Mouse (Mus musculus) mesoderm, embryonic 11.5 days (tissue): ENCODE data around the gene Lrrc40.

Source experiments
- DNase-seq: peaks from one replicate; pipeline ENCODE4 v3.0.0-alpha.2; 2012; ENCODE audit warnings: low read depth, low spot score

Lrrc40 gene

GRCm38 (mm10) chr3:158036329-158036988, at the start of gene Lrrc40, which contains the start of gene Srsf11:
TSS of gene Lrrc40 (plus strand) at chr3:158036662.
TSS of gene Srsf11 (minus strand) at chr3:158036639.
- peak; percentile 96 for DNase-seq

GRCm38 (mm10) chr3:157993322-157993721, 43.1 kb upstream of the Lrrc40 start:
- no peak for DNase-seq

- no peak for DNase-seq
These were observed 40.7 kb upstream of the Lrrc40 start for GRCm38 (mm10) chr3:157995726-157996125.

- DNase-seq = no peak
These were observed 37.6 kb upstream of the Lrrc40 start for GRCm38 (mm10) chr3:157998742-157999369.

GRCm38 (mm10) chr3:158008647-158009046, 27.8 kb upstream of the Lrrc40 start:
- DNase-seq = no peak

GRCm38 (mm10) chr3:158009762-158010320, 26.6 kb upstream of the Lrrc40 start:
- no peak for DNase-seq

GRCm38 (mm10) chr3:158031371-158031925, 5.0 kb upstream of the Lrrc40 start:
- DNase-seq = peak; percentile 94

GRCm38 (mm10) chr3:158032106-158032505, 4.4 kb upstream of the Lrrc40 start:
- DNase-seq = no peak

GRCm38 (mm10) chr3:158035866-158036265, 596 bp upstream of the Lrrc40 start:
- DNase-seq = no peak

- no peak for DNase-seq
These were observed 1.6 kb downstream of the Lrrc40 start for GRCm38 (mm10) chr3:158038106-158038505.

GRCm38 (mm10) chr3:158040755-158041154, 4.3 kb downstream of the Lrrc40 start:
- no peak for DNase-seq

GRCm38 (mm10) chr3:158049508-158049907, 13.0 kb downstream of the Lrrc40 start:
- DNase-seq = no peak

- no peak for DNase-seq
These were observed 24.3 kb downstream of the Lrrc40 start for GRCm38 (mm10) chr3:158060621-158061291.

- no peak for DNase-seq
These were observed 25.5 kb downstream of the Lrrc40 start for GRCm38 (mm10) chr3:158061811-158062523.

- DNase-seq = no peak
These were observed 28.8 kb downstream of the Lrrc40 start for GRCm38 (mm10) chr3:158065256-158065655.

- DNase-seq = peak; percentile 5
These were observed 31.5 kb downstream of the Lrrc40 start for GRCm38 (mm10) chr3:158067916-158068315.

GRCm38 (mm10) chr3:158068613-158069263, 32.3 kb downstream of the Lrrc40 start:
- DNase-seq = peak; percentile 41

GRCm38 (mm10) chr3:158075004-158075403, 38.5 kb downstream of the Lrrc40 start:
- DNase-seq = no peak

GRCm38 (mm10) chr3:158076685-158077379, 40.4 kb downstream of the Lrrc40 start:
- peak; percentile 55 for DNase-seq

GRCm38 (mm10) chr3:158077380-158077772, 40.9 kb downstream of the Lrrc40 start:
- DNase-seq = no peak
